Mouse (Mus musculus) liver, postnatal 0 days (tissue): Measurements from ENCODE around the gene Gm29797. TPM values are rescaled to one million over a fixed set of nuclear protein-coding genes. Genes with fewer than 3 reads are reported as not detected.

Source experiments
- ATAC-seq: fragments of 200-750 bp; cut with Nextera tagmentation; 2 replicates; pipeline ENCODE4 v1.8.0; 2017; ENCODE audit warnings: mild to moderate bottlenecking, moderate library complexity
- DNase-seq: peaks from one replicate; pipeline ENCODE4 v3.0.0-alpha.2; 2016
- H3K27ac ChIP-seq: fragments of 300-500 bp; sonication (generic); 2 replicates; pipeline ENCODE4 v1.5.1; 2014; ENCODE audit warnings: antibody characterized with exemption, moderate library complexity, mild to moderate bottlenecking, low read depth
- H3K27me3 ChIP-seq: fragments of 300-500 bp; sonication (generic); 2 replicates; pipeline ENCODE4 v1.6.1; 2014; ENCODE audit warnings: low read length, control low read depth, mixed read lengths; ENCODE audit not compliant: insufficient read depth
- H3K36me3 ChIP-seq: fragments of 300-500 bp; sonication (generic); replicated peaks from 2 replicates; pipeline ENCODE4 v1.6.1; 2014; ENCODE audit warnings: mild to moderate bottlenecking, control low read depth, low read length, moderate library complexity, mixed read lengths; ENCODE audit not compliant: insufficient read depth
- H3K4me1 ChIP-seq: fragments of 300-500 bp; sonication (generic); 2 replicates; pipeline ENCODE4 v1.6.1; 2014; ENCODE audit warnings: antibody characterized with exemption, mild to moderate bottlenecking, control low read depth; ENCODE audit not compliant: insufficient read depth
- H3K4me2 ChIP-seq: fragments of 300-500 bp; sonication (generic); 2 replicates; pipeline ENCODE4 v1.6.1; 2014; ENCODE audit warnings: low read depth, mild to moderate bottlenecking, low read length, moderate library complexity, mixed read lengths
- H3K4me3 ChIP-seq: fragments of 300-500 bp; sonication (generic); 2 replicates; pipeline ENCODE4 v1.5.1; 2014; ENCODE audit warnings: low read depth, low read length
- H3K9ac ChIP-seq: fragments of 300-500 bp; sonication (generic); replicated peaks from 2 replicates; pipeline ENCODE4 v1.6.1; 2014; ENCODE audit warnings: mild to moderate bottlenecking, moderate library complexity
- H3K9me3 ChIP-seq: fragments of 300-500 bp; sonication (generic); 2 replicates; pipeline ENCODE4 v1.6.1; 2016; ENCODE audit warnings: mild to moderate bottlenecking, control low read depth, low read length, mixed read lengths
- CTCF ChIP-seq: sonication (generic); IDR thresholded peaks from 2 replicates; pipeline ENCODE4 v1.5.1; 2016; ENCODE audit warnings: antibody characterized with exemption, low read depth
- EP300 ChIP-seq: IDR thresholded peaks from 2 replicates; pipeline ENCODE4 v1.6.1; 2016; ENCODE audit warnings: antibody characterized with exemption, low read depth, mild to moderate bottlenecking
- WGBS: fragments of 180-500 bp; shearing (Covaris S2); extraction: QIAGEN DNeasy Blood & Tissue Kit; methylation state at CpG from one replicate; pipeline ENCODE4 v1.1.7; 2014; ENCODE audit not compliant: insufficient replicate concordance; 5-methylcytosine and 5-hydroxymethylcytosine counted together
- polyA plus RNA-seq: library from polyadenylated mRNA; unstranded; fragments of >200 nt; fragmentation: Nextera tagmentation; extraction: Ambion mirVana; gene quantifications from 2 replicates; pipeline ENCODE4 v1.2.1, GENCODE M21; 2015

The Gm29797 gene
- polyA plus RNA-seq, 1 experiment from 2014 or later: not detected

- 72% methylated on average over 2 of the region's 2 CpGs for WGBS
Observed at GRCm38 (mm10) chr2:181657441-181657840, 607 bp downstream of the Gm29797 start.

GRCm38 (mm10) chr2:181658528-181658927, 1.7 kb downstream of the Gm29797 start:
- Histone ChIP-seq H3K4me2 (no peak overlapping the region), H3K9ac (no peak overlapping the region), H3K27me3 (no peaks in the 10 kb centered on the region), H3K4me1 (0 out of 2 replicates have a peak, but pooled peaks cover 4% of the 10 kb centered on the region), H3K36me3 (peaks cover 24% of the 10 kb centered on the region), H3K9me3 (no peaks in the 10 kb centered on the region), H3K4me3 (no peak overlapping the region), H3K27ac (no peak overlapping the region)
- 80% methylated on average over 7 of the region's 7 CpGs for WGBS
- ATAC-seq (no peak), DNase-seq (no peak)
- TF ChIP-seq CTCF (no peak), EP300 (no peak)

More at GRCm38 (mm10) chr2:181657441-181657840, 607 bp downstream of the Gm29797 start:
- ATAC-seq (no peak), DNase-seq (no peak)
- Histone ChIP-seq H3K4me3 (no peak overlapping the region), H3K27ac (no peak overlapping the region), H3K4me2 (no peak overlapping the region), H3K4me1 (0 out of 2 replicates have a peak, but pooled peaks cover 4% of the 10 kb centered on the region), H3K9ac (no peak overlapping the region), H3K9me3 (no peaks in the 10 kb centered on the region), H3K27me3 (no peaks in the 10 kb centered on the region), H3K36me3 (peaks cover 30% of the 10 kb centered on the region)
- TF ChIP-seq CTCF (no peak), EP300 (no peak)

GRCm38 (mm10) chr2:181658930-181659555, 2.2 kb downstream of the Gm29797 start:
- 33% methylated on average over 17 of the region's 17 CpGs for WGBS
- ATAC-seq: peak; percentile 69

GRCm38 (mm10) chr2:181659609-181660055, 2.8 kb downstream of the Gm29797 start:
- 5% methylated on average over 9 of the region's 9 CpGs for whole genome bisulfite sequencing
- Histone ChIP-seq H3K9ac (no peak overlapping the region), H3K4me1 (0 out of 2 replicates have a peak, but pooled peaks cover 4% of the 10 kb centered on the region), H3K4me2 (no peak overlapping the region; the same call in 1 of the 2 replicates), H3K27me3 (no peaks in the 10 kb centered on the region), H3K36me3 (peaks cover 19% of the 10 kb centered on the region), H3K4me3 (no peak overlapping the region), H3K9me3 (no peaks in the 10 kb centered on the region), H3K27ac (no peak overlapping the region)
- DNase-seq: peak; percentile 84
- TF ChIP-seq EP300 (peak; percentile 20; the same call in 1 of the 2 replicates), CTCF (peak; percentile 82)
- ATAC-seq: peak; percentile 88

More at GRCm38 (mm10) chr2:181658930-181659555, 2.2 kb downstream of the Gm29797 start:
- Histone ChIP-seq H3K9ac (no peak overlapping the region), H3K27me3 (no peaks in the 10 kb centered on the region), H3K4me3 (no peak overlapping the region), H3K36me3 (peaks cover 19% of the 10 kb centered on the region), H3K27ac (no peak overlapping the region), H3K9me3 (no peaks in the 10 kb centered on the region), H3K4me1 (0 out of 2 replicates have a peak, but pooled peaks cover 4% of the 10 kb centered on the region), H3K4me2 (no peak overlapping the region; the same call in 1 of the 2 replicates)
- peak; percentile 73 for DNase-seq
- TF ChIP-seq EP300 (no peak), CTCF (peak; percentile 36; the same call in 1 of the 2 replicates)

DNA sequence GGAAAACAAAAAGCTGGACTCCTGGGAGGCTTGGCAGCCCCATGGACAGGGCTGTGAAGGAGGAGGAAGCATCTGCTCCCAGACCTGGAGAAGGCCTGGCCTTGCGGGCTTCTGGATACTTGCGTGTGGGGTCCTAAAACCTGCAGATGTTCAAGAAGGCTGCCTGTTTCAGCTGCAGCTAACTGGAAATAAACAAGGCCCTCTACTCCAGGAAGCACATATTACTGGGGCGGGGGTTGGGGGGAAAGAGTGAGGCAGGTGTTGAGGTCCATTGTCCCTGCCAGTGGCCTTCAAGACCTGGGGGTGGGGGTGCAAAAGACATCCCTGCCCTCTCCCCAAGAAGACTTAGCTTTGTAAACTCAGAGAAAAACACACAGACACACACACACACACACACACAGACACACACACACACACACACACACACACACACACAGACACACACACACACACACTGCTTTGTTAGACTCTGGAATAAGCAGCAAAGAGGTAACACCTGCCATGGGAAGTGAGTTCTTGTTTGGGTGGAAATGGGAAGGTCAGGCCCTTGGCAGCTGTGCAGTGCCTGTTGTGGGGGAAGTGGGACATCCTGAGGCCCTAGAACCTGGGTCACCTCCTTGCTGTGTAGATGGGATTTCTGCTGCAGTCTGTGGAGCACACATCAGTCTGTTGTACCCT, 5.9 kb downstream of the Gm29797 start:
- ATAC-seq (no peak), DNase-seq (no peak)
- Histone ChIP-seq H3K4me3 (no peak overlapping the region), H3K4me2 (no peak overlapping the region), H3K27me3 (no peaks in the 10 kb centered on the region), H3K27ac (0 out of 2 replicates have a peak overlapping the region, but pooled peaks have one; percentile 18), H3K9me3 (no peaks in the 10 kb centered on the region), H3K4me1 (0 out of 2 replicates have a peak, but pooled peaks cover 4% of the 10 kb centered on the region), H3K36me3 (no peaks in the 10 kb centered on the region), H3K9ac (no peak overlapping the region)
- 85% methylated on average over 3 of the region's 3 CpGs for WGBS
- TF ChIP-seq EP300: no peak
- TF ChIP-seq CTCF: no peak

- TF ChIP-seq EP300: no peak
- TF ChIP-seq CTCF: no peak
- DNase-seq (no peak), ATAC-seq (0 out of 2 replicates have a peak, but pooled peaks have one; percentile 19)
- Histone ChIP-seq H3K4me3 (no peak overlapping the region), H3K27ac (peak overlapping the region; percentile 18; the same call in 1 of the 2 replicates), H3K4me2 (no peak overlapping the region), H3K9ac (no peak overlapping the region), H3K9me3 (no peaks in the 10 kb centered on the region), H3K4me1 (0 out of 2 replicates have a peak, but pooled peaks cover 4% of the 10 kb centered on the region), H3K27me3 (no peaks in the 10 kb centered on the region), H3K36me3 (no peaks in the 10 kb centered on the region)
- WGBS: 19% methylated on average over 4 of the region's 4 CpGs
Observed at GRCm38 (mm10) chr2:181663298-181663630, 6.4 kb downstream of the Gm29797 start.
